Mouse (Mus musculus) heart, embryonic 11.5 days (tissue): Measurements from ENCODE around the gene Thbs1. TPM values are rescaled to one million over a fixed set of nuclear protein-coding genes. Genes with fewer than 3 reads are reported as not detected.

Source experiments
- ATAC-seq: fragments of 200-750 bp; cut with Nextera tagmentation; replicated peaks from 2 replicates; pipeline ENCODE4 v1.8.0; 2017; ENCODE audit warnings: moderate library complexity; ENCODE audit not compliant: insufficient number of reproducible peaks, low FRiP score, low TSS enrichment
- H3K27ac ChIP-seq: fragments of 300-500 bp; sonication (generic); 2 replicates; pipeline ENCODE4 v1.5.1; 2014; ENCODE audit warnings: mild to moderate bottlenecking, low read depth, low read length
- H3K27me3 ChIP-seq: fragments of 300-500 bp; sonication (generic); 2 replicates; pipeline ENCODE4 v1.6.1; 2014; ENCODE audit warnings: mild to moderate bottlenecking, low read length, mixed read lengths; ENCODE audit not compliant: control insufficient read depth, insufficient read depth
- H3K36me3 ChIP-seq: fragments of 300-500 bp; sonication (generic); 2 replicates; pipeline ENCODE4 v1.6.1; 2014; ENCODE audit warnings: mild to moderate bottlenecking, low read length, moderate library complexity, mixed read lengths; ENCODE audit not compliant: control insufficient read depth, insufficient read depth
- H3K4me1 ChIP-seq: fragments of 300-500 bp; sonication (generic); 2 replicates; pipeline ENCODE4 v1.6.1; 2014; ENCODE audit warnings: low read length; ENCODE audit not compliant: control insufficient read depth, insufficient read depth
- H3K4me2 ChIP-seq: fragments of 300-500 bp; sonication (generic); 2 replicates; pipeline ENCODE4 v1.6.1; 2014; ENCODE audit warnings: mild to moderate bottlenecking, moderate library complexity
- H3K4me3 ChIP-seq: fragments of 300-500 bp; sonication (generic); 2 replicates; pipeline ENCODE4 v1.5.1; 2014; ENCODE audit warnings: low read depth, low read length
- H3K9ac ChIP-seq: fragments of 300-500 bp; sonication (generic); 2 replicates; pipeline ENCODE4 v1.6.1; 2014; ENCODE audit warnings: mild to moderate bottlenecking, low read depth, low read length, moderate library complexity
- H3K9me3 ChIP-seq: fragments of 300-500 bp; sonication (generic); replicated peaks from 2 replicates; pipeline ENCODE4 v1.6.1; 2016; ENCODE audit warnings: low read length; ENCODE audit not compliant: control insufficient read depth
- WGBS: fragments of 180-500 bp; shearing (Covaris S2); extraction: QIAGEN DNeasy Blood & Tissue Kit; methylation state at CpG from one replicate; pipeline ENCODE4 v1.1.7; 2014; ENCODE audit not compliant: insufficient replicate concordance; 5-methylcytosine and 5-hydroxymethylcytosine counted together
- polyA plus RNA-seq: library from polyadenylated mRNA; unstranded; fragments of >200 nt; fragmentation: Nextera tagmentation; extraction: Ambion mirVana; gene quantifications from 2 replicates; pipeline ENCODE4 v1.2.1, GENCODE M21; 2014

Gene Thbs1
- polyA plus RNA-seq = 45.5 and 73.0 TPM in 2 replicates

GRCm38 (mm10) chr2:118111488-118112131 lies at the start of gene Thbs1:
Gene Thbs1, plus strand, starts transcription at chr2:118111876.
- H3K4me2 ChIP-seq = peak within 1 kb of the TSS; percentile 95
- H3K4me3 ChIP-seq = peak within 1 kb of the TSS; percentile 57
- H3K9ac ChIP-seq = peak within 1 kb of the TSS; percentile 70
- no peaks in the 10 kb centered on the region for H3K27me3 ChIP-seq
- no peaks in the 10 kb centered on the region; the same call in 1 of the 2 replicates for H3K36me3 ChIP-seq
- H3K9me3 ChIP-seq = no peaks in the 10 kb centered on the region
- peak; percentile 76 for ATAC-seq
- H3K27ac ChIP-seq = peak within 1 kb of the TSS; percentile 47; the same call in 1 of the 2 replicates
- peaks cover 10% of the 10 kb centered on the region for H3K4me1 ChIP-seq
- WGBS = under 1% methylated on average over 36 of the region's 36 CpGs

- Histone ChIP-seq H3K4me1 (0 out of 2 replicates have a peak, but pooled peaks cover 6% of the 10 kb centered on the region), H3K9me3 (no peaks in the 10 kb centered on the region), H3K36me3 (no peaks in the 10 kb centered on the region), H3K27me3 (no peaks in the 10 kb centered on the region), H3K4me3 (no peak overlapping the region), H3K27ac (no peak overlapping the region), H3K4me2 (no peak overlapping the region), H3K9ac (no peak overlapping the region)
- no peak for ATAC-seq
- 80% methylated on average over 11 of the region's 11 CpGs for WGBS
These were observed 47.4 kb upstream of the Thbs1 start for GRCm38 (mm10) chr2:118064121-118064764.

- H3K27me3 ChIP-seq = no peaks in the 10 kb centered on the region
- no peak overlapping the region for H3K4me3 ChIP-seq
- H3K9me3 ChIP-seq = no peaks in the 10 kb centered on the region
- no peaks in the 10 kb centered on the region for H3K36me3 ChIP-seq
- H3K27ac ChIP-seq = no peak overlapping the region
- H3K9ac ChIP-seq = no peak overlapping the region
- ATAC-seq = no peak
- no peak overlapping the region for H3K4me2 ChIP-seq
- H3K4me1 ChIP-seq = 0 out of 2 replicates have a peak, but pooled peaks cover 6% of the 10 kb centered on the region
- WGBS = 37% methylated on average over 8 of the region's 8 CpGs
These were observed 45.5 kb upstream of the Thbs1 start for GRCm38 (mm10) chr2:118066065-118066770.

- H3K27ac ChIP-seq = no peak overlapping the region
- H3K36me3 ChIP-seq = no peaks in the 10 kb centered on the region
- H3K4me3 ChIP-seq = no peak overlapping the region
- ATAC-seq = no peak
- 59% methylated on average over 5 of the region's 5 CpGs for WGBS
- H3K9ac ChIP-seq = no peak overlapping the region
- 0 out of 2 replicates have a peak, but pooled peaks cover 6% of the 10 kb centered on the region for H3K4me1 ChIP-seq
- H3K9me3 ChIP-seq = no peaks in the 10 kb centered on the region
- no peaks in the 10 kb centered on the region for H3K27me3 ChIP-seq
- H3K4me2 ChIP-seq = no peak overlapping the region
These were observed 41.7 kb upstream of the Thbs1 start for GRCm38 (mm10) chr2:118069975-118070374.

GRCm38 (mm10) chr2:118072811-118073372 lies 38.8 kb upstream of the Thbs1 start:
- Histone ChIP-seq H3K4me3 (no peak overlapping the region), H3K27ac (no peak overlapping the region), H3K9ac (no peak overlapping the region), H3K4me1 (no peaks in the 10 kb centered on the region), H3K9me3 (no peaks in the 10 kb centered on the region), H3K36me3 (no peaks in the 10 kb centered on the region), H3K27me3 (no peaks in the 10 kb centered on the region), H3K4me2 (no peak overlapping the region)
- ATAC-seq = no peak
- WGBS = 78% methylated on average over 7 of the region's 7 CpGs

GRCm38 (mm10) chr2:118074030-118074429 lies 37.6 kb upstream of the Thbs1 start:
- H3K4me1 ChIP-seq = no peaks in the 10 kb centered on the region
- H3K27ac ChIP-seq = no peak overlapping the region
- no peaks in the 10 kb centered on the region for H3K27me3 ChIP-seq
- no peak overlapping the region for H3K4me2 ChIP-seq
- ATAC-seq = no peak
- H3K4me3 ChIP-seq = no peak overlapping the region
- no peaks in the 10 kb centered on the region for H3K9me3 ChIP-seq
- 63% methylated on average over 2 of the region's 2 CpGs for WGBS
- H3K9ac ChIP-seq = no peak overlapping the region
- no peaks in the 10 kb centered on the region for H3K36me3 ChIP-seq

- Histone ChIP-seq H3K36me3 (no peaks in the 10 kb centered on the region), H3K9ac (no peak overlapping the region), H3K27ac (no peak overlapping the region), H3K9me3 (no peaks in the 10 kb centered on the region), H3K4me2 (no peak overlapping the region), H3K4me1 (no peaks in the 10 kb centered on the region), H3K27me3 (no peaks in the 10 kb centered on the region), H3K4me3 (no peak overlapping the region)
- ATAC-seq = no peak
- 80% methylated on average over 4 of the region's 4 CpGs for WGBS
These were observed 36.5 kb upstream of the Thbs1 start for GRCm38 (mm10) chr2:118075165-118075564.

GRCm38 (mm10) chr2:118079131-118079530 lies 32.5 kb upstream of the Thbs1 start:
- Histone ChIP-seq H3K4me3 (no peak overlapping the region), H3K4me1 (no peaks in the 10 kb centered on the region), H3K9me3 (no peaks in the 10 kb centered on the region), H3K9ac (no peak overlapping the region), H3K36me3 (no peaks in the 10 kb centered on the region), H3K27ac (no peak overlapping the region), H3K4me2 (no peak overlapping the region), H3K27me3 (no peaks in the 10 kb centered on the region)
- WGBS = 77% methylated on average over 4 of the region's 4 CpGs
- no peak for ATAC-seq
